Mouse (Mus musculus) embryonic facial prominence, embryonic 12.5 days (tissue): ENCODE measurements at regions not wholly inside any gene's neighbourhood (a gene's known extent, or its start where the extent isn't known, plus 50 kb on each side); places are given as distances from the start of the nearest gene placed in this dataset.

Experiments
- ATAC-seq: fragments of 200-750 bp; cut with Nextera tagmentation; 2 replicates; pipeline ENCODE4 v1.8.0; 2017; ENCODE audit not compliant: insufficient number of reproducible peaks, insufficient read depth, low FRiP score, low TSS enrichment
- H3K27ac ChIP-seq: fragments of 300-500 bp; sonication (generic); 2 replicates; pipeline ENCODE4 v1.5.1; 2016; ENCODE audit warnings: mild to moderate bottlenecking
- H3K27me3 ChIP-seq: fragments of 300-500 bp; sonication (generic); 2 replicates; pipeline ENCODE4 v1.6.1; 2016; ENCODE audit warnings: mild to moderate bottlenecking, moderate library complexity
- H3K36me3 ChIP-seq: fragments of 300-500 bp; sonication (generic); 2 replicates; pipeline ENCODE4 v1.6.1; 2016; ENCODE audit warnings: mild to moderate bottlenecking
- H3K4me1 ChIP-seq: fragments of 300-500 bp; sonication (generic); 2 replicates; pipeline ENCODE4 v1.6.1; 2016
- H3K4me2 ChIP-seq: fragments of 300-500 bp; sonication (generic); replicated peaks from 2 replicates; pipeline ENCODE4 v1.6.1; 2016; ENCODE audit warnings: mild to moderate bottlenecking, moderate library complexity
- H3K4me3 ChIP-seq: fragments of 300-500 bp; sonication (generic); 2 replicates; pipeline ENCODE4 v1.5.1; 2016; ENCODE audit warnings: mild to moderate bottlenecking
- H3K9ac ChIP-seq: fragments of 300-500 bp; sonication (generic); 2 replicates; pipeline ENCODE4 v1.6.1; 2016; ENCODE audit warnings: mild to moderate bottlenecking, moderate library complexity
- H3K9me3 ChIP-seq: fragments of 300-500 bp; sonication (generic); 2 replicates; pipeline ENCODE4 v1.6.1; 2016; ENCODE audit warnings: mild to moderate bottlenecking, moderate library complexity
- WGBS: fragments of 180-500 bp; shearing (Covaris S2); methylation state at CpG from one replicate; pipeline ENCODE4 v1.1.7; 2016; 5-methylcytosine and 5-hydroxymethylcytosine counted together

DNA sequence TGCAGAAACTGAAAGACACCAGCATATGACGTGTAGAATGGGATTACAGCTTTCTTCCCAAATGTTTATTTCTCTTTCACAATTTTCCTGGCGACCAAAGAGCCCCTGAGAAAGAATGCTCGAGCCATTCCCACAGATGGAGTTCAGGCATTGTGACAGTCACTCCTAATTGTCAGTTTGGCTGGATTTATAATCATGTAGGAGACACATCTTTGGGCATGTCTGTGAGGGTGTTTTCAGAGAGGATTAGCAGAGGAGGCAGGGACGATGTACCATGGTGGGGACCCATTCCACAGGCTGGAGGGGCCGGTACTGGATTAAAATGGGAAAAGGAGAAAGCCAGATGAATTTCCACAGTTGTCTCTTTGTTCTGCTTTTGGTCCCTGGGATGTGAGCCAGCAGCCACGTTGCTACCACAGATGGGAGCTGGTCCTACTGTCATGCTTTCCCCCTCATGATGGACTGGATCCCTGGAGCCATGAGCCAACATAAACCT, 76.0 kb upstream of the Eif4g2 start:
- no peaks in the 10 kb centered on the region for H3K27me3 ChIP-seq
- no peak overlapping the region for H3K4me3 ChIP-seq
- no peak overlapping the region for H3K4me2 ChIP-seq
- no peaks in the 10 kb centered on the region for H3K9me3 ChIP-seq
- 58% methylated on average over 6 of the region's 6 CpGs for WGBS
- no peak overlapping the region for H3K9ac ChIP-seq
- no peak for ATAC-seq
- peaks cover 13% of the 10 kb centered on the region for H3K4me1 ChIP-seq
- no peaks in the 10 kb centered on the region for H3K36me3 ChIP-seq
- no peak overlapping the region for H3K27ac ChIP-seq

DNA sequence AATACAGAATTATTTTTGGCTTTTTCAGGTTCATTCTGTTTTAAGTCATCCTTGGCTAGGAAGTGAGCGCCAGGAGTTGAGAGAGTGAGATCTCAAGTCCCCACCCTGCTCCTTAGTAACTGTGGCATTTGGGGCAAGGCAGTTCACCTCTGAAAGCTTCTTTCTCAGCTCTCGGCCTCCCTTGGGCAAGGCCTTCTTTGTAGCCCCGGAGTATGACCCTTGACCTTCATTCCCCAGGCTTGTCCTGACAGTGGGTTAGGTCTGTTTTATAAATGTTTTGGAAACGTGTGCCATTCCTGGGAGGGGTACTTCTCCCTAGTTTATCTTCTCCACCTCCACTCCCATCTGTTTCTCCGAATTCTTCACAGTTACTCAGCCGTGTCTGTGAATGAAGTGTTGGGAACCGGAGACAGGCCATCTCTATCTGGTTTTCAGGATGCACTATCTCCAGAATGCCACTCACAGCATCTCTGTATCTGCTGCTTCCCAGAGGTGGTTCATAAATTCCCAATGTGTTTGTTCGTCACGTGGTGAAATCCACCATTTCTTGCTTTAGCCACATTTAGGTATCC, 75.0 kb upstream of the Eif4g2 start:
- Histone ChIP-seq H3K36me3 (no peaks in the 10 kb centered on the region), H3K4me3 (no peak overlapping the region), H3K9me3 (no peaks in the 10 kb centered on the region), H3K9ac (no peak overlapping the region), H3K4me2 (no peak overlapping the region), H3K27me3 (no peaks in the 10 kb centered on the region), H3K27ac (peak overlapping the region; percentile 69; the same call in 1 of the 2 replicates), H3K4me1 (peaks cover 13% of the 10 kb centered on the region)
- WGBS: 46% methylated on average over 9 of the region's 9 CpGs
- ATAC-seq: no peak

DNA sequence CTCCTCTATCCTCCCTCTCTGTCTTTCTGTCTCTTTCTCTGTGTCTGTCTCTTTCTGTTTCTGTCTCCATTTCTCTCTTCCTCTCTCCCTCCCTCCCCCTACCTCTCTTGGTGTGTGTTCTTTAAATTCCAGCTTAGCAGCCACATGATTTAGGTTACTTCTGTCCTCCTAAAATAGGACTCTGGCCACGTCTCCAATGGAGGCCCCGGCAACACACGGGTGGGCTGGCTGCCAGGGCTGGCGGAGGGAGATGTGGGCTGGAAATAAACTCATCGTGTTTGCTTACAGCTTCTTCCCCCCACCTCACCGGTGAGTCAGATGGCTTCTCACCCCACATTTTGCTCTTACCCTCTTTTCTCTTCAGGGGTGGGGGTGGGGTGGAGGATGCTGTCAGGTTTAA, 74.5 kb upstream of the Eif4g2 start:
- ATAC-seq: no peak
- Histone ChIP-seq H3K4me1 (peaks cover 13% of the 10 kb centered on the region), H3K4me2 (peak overlapping the region; percentile 27; the same call in 1 of the 2 replicates), H3K9ac (no peak overlapping the region), H3K4me3 (no peak overlapping the region), H3K9me3 (no peaks in the 10 kb centered on the region), H3K27ac (peak overlapping the region; percentile 69), H3K27me3 (no peaks in the 10 kb centered on the region), H3K36me3 (no peaks in the 10 kb centered on the region)
- 21% methylated on average over 6 of the region's 6 CpGs for WGBS

DNA sequence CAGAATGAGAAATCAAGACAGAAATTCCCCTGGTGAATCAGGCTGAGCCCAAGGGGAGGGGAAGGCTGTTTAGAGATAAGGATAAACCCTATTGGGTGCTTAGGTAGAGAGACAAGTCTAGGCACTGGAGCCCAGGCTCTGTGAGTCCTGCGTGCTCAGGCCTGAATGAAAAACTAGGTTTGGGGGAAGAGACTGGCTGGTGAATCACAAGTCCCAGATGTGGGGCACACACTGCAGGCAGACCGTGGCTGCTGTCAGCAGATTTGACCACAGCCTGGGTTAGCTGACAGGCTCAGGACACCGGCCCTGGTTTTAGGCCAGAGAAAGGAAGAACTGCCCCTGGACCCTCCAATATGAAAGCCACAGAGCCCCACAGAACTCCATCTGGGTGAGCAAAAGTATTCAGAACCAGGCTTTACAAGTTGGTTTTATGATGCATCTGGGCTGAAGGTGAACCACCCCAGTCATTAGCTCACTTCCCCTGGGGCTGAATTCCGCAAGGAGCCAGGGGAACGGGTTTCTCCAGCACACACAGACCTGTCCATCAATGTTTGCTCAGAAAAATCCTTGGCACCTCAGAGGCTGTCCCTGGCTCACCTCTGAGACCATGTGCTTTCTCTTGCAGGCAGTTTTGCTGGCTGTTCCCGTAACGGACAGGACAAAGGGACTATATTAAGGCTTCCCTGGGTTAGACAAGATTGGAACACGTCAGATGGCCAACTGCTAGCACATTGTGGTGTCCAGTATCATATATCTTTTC, 73.8 kb upstream of the Eif4g2 start:
- Histone ChIP-seq H3K4me2 (0 out of 2 replicates have a peak overlapping the region, but pooled peaks have one; percentile 27), H3K9me3 (no peaks in the 10 kb centered on the region), H3K36me3 (no peaks in the 10 kb centered on the region), H3K4me1 (peaks cover 13% of the 10 kb centered on the region), H3K27ac (peak overlapping the region; percentile 69), H3K4me3 (no peak overlapping the region), H3K9ac (no peak overlapping the region), H3K27me3 (no peaks in the 10 kb centered on the region)
- WGBS: 30% methylated on average over 8 of the region's 8 CpGs
- ATAC-seq: peak; percentile 68

DNA sequence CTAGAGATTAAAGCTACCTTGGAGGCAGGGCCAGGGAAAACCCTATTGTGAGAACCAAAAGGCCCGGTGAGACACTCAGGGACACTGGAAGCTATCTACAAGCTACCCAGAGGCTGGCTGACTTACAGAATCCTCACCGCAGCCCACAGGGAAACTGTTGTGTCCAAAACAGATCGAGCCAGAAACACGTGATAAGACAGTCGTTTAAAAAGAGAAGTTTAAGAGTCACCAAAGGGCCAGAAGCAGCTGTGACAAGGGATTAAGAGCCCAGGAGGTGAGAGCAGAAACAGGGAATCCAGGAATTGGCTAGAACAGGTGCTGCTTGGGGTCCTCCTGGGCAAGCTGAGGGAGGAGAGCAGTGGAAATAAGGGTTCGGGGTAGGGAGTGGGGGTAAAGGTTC, 73.2 kb upstream of the Eif4g2 start:
- WGBS: 47% methylated on average over 6 of the region's 6 CpGs
- ATAC-seq: no peak
- H3K4me2 ChIP-seq: no peak overlapping the region
- no peak overlapping the region for H3K9ac ChIP-seq
- peak overlapping the region; percentile 69 for H3K27ac ChIP-seq
- no peaks in the 10 kb centered on the region for H3K9me3 ChIP-seq
- no peaks in the 10 kb centered on the region for H3K36me3 ChIP-seq
- peaks cover 13% of the 10 kb centered on the region for H3K4me1 ChIP-seq
- no peak overlapping the region for H3K4me3 ChIP-seq
- no peaks in the 10 kb centered on the region for H3K27me3 ChIP-seq

DNA sequence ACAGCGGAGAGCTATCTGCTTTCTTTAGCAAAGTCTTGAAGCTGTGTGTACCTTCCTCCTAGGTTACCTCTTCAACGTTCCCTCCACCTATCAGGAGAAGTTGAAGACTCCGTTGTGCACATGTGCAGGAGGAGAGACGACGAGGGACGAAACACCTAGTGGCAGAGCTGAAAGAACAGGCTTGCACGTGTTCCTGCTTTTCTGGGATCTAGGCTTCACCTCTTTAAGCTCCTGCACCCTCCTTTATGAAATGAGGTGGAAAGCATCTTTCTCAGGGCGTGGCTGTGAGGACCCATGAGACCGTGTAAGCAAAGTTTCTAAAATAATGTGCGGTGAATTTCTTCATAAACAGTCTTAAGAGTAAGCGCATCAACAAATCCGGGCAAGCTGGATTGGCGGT, 71.4 kb upstream of the Eif4g2 start:
- no peak for ATAC-seq
- Histone ChIP-seq H3K36me3 (no peaks in the 10 kb centered on the region), H3K4me2 (no peak overlapping the region), H3K9ac (no peak overlapping the region), H3K4me1 (peaks cover 13% of the 10 kb centered on the region), H3K27ac (no peak overlapping the region), H3K27me3 (no peaks in the 10 kb centered on the region), H3K4me3 (no peak overlapping the region), H3K9me3 (no peaks in the 10 kb centered on the region)
- 87% methylated on average over 13 of the region's 13 CpGs for WGBS

DNA sequence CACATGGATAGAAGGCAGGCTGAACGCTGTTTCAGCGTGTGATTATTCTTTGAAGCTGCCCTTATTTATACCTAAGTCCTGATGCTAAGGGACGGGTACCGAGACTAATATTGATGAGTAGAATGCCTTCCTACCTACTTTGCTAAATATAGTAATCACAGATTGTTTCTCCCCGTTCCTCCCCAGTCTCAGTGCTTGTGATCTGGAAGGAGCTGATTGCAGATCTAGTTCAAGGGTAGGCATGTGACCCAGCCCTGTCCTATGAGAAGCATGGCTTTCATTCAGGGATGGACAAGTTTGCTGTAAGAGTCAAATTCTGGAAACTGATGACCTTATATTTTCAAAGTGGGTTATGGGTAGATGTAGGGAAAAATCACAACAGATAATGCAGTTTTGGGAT, 67.7 kb upstream of the Eif4g2 start:
- Histone ChIP-seq H3K4me2 (no peak overlapping the region), H3K27me3 (no peaks in the 10 kb centered on the region), H3K9ac (no peak overlapping the region), H3K27ac (no peak overlapping the region), H3K4me1 (no peaks in the 10 kb centered on the region), H3K9me3 (no peaks in the 10 kb centered on the region), H3K36me3 (no peaks in the 10 kb centered on the region), H3K4me3 (no peak overlapping the region)
- 88% methylated on average over 5 of the region's 5 CpGs for WGBS
- ATAC-seq: no peak

DNA sequence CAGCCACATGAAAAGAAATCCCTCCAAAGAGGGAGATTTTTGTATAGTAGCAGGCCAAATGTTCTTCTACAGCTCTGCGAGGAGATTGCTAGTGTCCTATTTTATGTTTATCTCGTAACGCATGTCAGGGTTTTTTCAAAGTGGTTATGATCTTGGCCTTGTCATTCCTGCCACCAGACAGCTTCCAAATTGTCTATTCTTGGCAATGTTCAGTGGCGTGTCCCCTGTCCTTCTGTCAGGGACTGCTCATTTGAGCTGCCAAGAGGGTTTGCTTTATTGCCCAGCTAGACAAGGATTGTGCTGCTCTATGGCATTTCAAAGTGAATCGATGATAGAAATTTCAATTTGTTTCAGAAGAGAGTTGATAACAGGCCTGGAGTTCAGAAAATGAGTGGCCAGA, 67.3 kb upstream of the Eif4g2 start:
- WGBS: 85% methylated on average over 5 of the region's 5 CpGs
- no peak overlapping the region for H3K4me2 ChIP-seq
- H3K9ac ChIP-seq: no peak overlapping the region
- no peaks in the 10 kb centered on the region for H3K36me3 ChIP-seq
- H3K27ac ChIP-seq: no peak overlapping the region
- H3K9me3 ChIP-seq: no peaks in the 10 kb centered on the region
- H3K27me3 ChIP-seq: no peaks in the 10 kb centered on the region
- no peak for ATAC-seq
- no peak overlapping the region for H3K4me3 ChIP-seq
- H3K4me1 ChIP-seq: no peaks in the 10 kb centered on the region

DNA sequence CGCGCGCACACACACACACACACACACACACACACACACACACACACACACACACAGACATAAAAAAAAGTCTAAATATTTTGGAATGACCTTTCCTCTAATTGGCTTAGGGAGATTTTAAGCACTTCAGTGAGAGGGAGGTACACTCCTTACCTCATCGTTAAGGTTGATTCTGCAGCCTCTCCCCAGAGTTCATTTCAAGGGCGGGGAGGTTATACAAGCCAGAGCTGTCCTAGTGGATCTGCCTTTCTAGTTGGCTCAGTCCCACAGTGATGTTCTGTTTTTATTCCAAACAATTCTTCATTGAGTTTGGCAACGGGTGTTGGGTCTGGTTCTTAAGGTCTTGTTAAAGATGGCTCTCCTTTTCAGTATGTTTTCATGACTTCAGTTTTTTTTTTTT, 64.8 kb upstream of the Eif4g2 start:
- 80% methylated on average over 6 of the region's 6 CpGs for WGBS
- H3K9me3 ChIP-seq: no peaks in the 10 kb centered on the region

DNA sequence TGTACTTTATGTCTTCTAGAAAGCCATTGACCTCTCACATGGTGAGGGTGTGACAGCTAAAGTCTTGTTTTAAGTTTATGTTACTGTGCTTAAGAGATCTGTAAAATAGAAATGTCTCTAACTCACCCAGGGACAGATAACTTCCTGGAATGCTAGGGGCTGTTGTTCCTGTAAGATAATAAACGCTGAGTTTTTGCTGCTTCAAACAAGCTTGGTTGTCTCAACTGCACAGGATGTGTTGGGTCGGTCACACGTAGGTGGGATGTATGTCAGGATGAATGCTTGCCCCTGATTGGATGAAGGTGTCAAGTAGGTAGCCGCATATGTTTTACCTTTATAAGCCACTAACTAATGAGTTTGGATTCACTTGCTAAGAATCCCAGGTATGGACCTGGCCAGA, 63.8 kb upstream of the Eif4g2 start:
- Histone ChIP-seq H3K27ac (no peak overlapping the region), H3K27me3 (no peaks in the 10 kb centered on the region), H3K9ac (no peak overlapping the region), H3K4me3 (no peak overlapping the region), H3K4me1 (no peaks in the 10 kb centered on the region), H3K4me2 (no peak overlapping the region), H3K36me3 (no peaks in the 10 kb centered on the region), H3K9me3 (no peaks in the 10 kb centered on the region)
- ATAC-seq: no peak
- WGBS: 77% methylated on average over 4 of the region's 4 CpGs

More for the DNA sequence above, 64.8 kb upstream of the Eif4g2 start:
- Histone ChIP-seq H3K4me2 (no peak overlapping the region), H3K36me3 (no peaks in the 10 kb centered on the region), H3K4me3 (no peak overlapping the region), H3K27ac (no peak overlapping the region), H3K27me3 (no peaks in the 10 kb centered on the region), H3K4me1 (no peaks in the 10 kb centered on the region), H3K9ac (no peak overlapping the region)
- ATAC-seq: no peak

DNA sequence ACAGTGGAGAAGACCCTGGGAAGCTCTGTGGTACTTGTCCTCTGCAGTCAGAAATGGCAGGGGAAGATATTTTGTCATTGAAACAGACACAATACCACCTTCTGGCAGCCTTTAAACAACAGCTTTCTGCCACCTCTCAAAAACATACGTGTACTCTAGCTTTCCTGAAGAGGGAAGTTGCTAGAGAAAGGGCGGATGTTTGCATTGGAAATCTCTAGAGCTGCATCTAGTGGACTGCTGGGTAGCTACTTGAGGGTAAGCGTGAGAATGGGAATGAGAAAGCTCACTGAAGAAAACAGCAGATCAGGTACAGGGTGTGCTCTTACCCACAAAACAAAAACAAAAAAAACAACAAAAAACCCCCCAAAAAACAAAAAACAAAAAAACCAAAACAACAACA, 61.4 kb upstream of the Eif4g2 start:
- Histone ChIP-seq H3K9ac (no peak overlapping the region), H3K27me3 (no peaks in the 10 kb centered on the region), H3K4me2 (no peak overlapping the region), H3K4me1 (no peaks in the 10 kb centered on the region), H3K4me3 (no peak overlapping the region), H3K27ac (no peak overlapping the region), H3K36me3 (no peaks in the 10 kb centered on the region), H3K9me3 (no peaks in the 10 kb centered on the region)
- ATAC-seq: no peak
- 79% methylated on average over 3 of the region's 3 CpGs for WGBS

DNA sequence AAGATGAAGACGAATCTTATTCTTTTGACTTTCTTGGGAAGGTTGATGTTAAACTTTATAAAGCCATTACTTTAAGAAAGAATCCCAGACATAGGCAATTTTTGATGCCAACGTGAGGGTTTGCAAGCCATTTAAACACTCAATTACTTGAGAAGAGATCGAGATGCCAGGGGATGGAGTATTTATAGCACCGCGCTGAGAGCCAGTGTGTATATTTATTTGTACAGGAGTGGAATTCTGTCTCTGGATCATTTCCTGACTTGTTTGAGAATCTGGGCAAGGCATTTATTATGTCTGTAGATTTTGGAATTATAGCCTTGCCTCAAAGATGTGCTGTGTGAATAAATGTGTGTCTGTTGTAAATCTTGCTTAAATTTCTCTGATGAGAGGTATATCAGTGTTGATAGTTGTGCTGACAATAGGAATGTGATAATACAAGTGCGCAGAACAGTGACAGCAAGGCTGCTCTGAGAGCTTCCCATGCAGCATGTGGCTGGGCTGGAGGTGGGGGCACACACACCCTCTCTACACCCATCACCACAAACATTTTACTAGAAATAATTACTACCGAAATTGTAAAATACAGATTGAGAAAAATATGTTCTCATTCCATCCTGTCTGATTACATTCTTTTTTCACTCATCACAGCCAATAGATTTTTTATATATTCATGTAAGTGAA, 58.6 kb upstream of the Eif4g2 start:
- no peaks in the 10 kb centered on the region for H3K4me1 ChIP-seq
- H3K4me2 ChIP-seq: no peak overlapping the region
- ATAC-seq: no peak
- H3K9me3 ChIP-seq: no peaks in the 10 kb centered on the region
- 73% methylated on average over 7 of the region's 7 CpGs for WGBS
- H3K27me3 ChIP-seq: no peaks in the 10 kb centered on the region
- no peaks in the 10 kb centered on the region for H3K36me3 ChIP-seq
- no peak overlapping the region for H3K9ac ChIP-seq
- H3K27ac ChIP-seq: no peak overlapping the region
- no peak overlapping the region for H3K4me3 ChIP-seq
